Mouse (Mus musculus) liver, postnatal 0 days (tissue): ENCODE measurements around the gene Cyp2j5.

ENCODE experiments used
- CTCF ChIP-seq: sonication (generic); IDR thresholded peaks from 2 replicates; pipeline ENCODE4 v1.5.1; 2016; ENCODE audit warnings: antibody characterized with exemption, low read depth
- EP300 ChIP-seq: IDR thresholded peaks from 2 replicates; pipeline ENCODE4 v1.6.1; 2016; ENCODE audit warnings: antibody characterized with exemption, low read depth, mild to moderate bottlenecking

- TF ChIP-seq CTCF = no peak
- no peak for TF ChIP-seq EP300
Measured at GRCm38 (mm10) chr4:96635455-96635854, 28.5 kb downstream of the Cyp2j5 start.
